Mouse (Mus musculus) adrenal gland, adult 18-20 months (tissue): ENCODE measurements around the gene Lrrc8a. TPM values are rescaled to one million over a fixed set of nuclear protein-coding genes. Genes with fewer than 3 reads are reported as not detected.
A peak's percentile ranks its signal among the peaks of the same experiment; 100 is the strongest.

Experiments
- DNase-seq, 2 experiments: peaks; one replicate each; pipeline ENCODE4 v3.0.0; 2021 to 2022; ENCODE audit warnings: low spot score in 2 of 2
- total RNA-seq, 2 experiments: library from RNA; stranded (reverse); gene quantifications; 1 replicate in 1 of 2; 2 replicates in 1 of 2; pipeline ENCODE4 v1.2.3; 2021

Lrrc8a gene
- total RNA-seq, 2 experiments from 2014 or later, result 61.9 to 64.7 TPM

DNA sequence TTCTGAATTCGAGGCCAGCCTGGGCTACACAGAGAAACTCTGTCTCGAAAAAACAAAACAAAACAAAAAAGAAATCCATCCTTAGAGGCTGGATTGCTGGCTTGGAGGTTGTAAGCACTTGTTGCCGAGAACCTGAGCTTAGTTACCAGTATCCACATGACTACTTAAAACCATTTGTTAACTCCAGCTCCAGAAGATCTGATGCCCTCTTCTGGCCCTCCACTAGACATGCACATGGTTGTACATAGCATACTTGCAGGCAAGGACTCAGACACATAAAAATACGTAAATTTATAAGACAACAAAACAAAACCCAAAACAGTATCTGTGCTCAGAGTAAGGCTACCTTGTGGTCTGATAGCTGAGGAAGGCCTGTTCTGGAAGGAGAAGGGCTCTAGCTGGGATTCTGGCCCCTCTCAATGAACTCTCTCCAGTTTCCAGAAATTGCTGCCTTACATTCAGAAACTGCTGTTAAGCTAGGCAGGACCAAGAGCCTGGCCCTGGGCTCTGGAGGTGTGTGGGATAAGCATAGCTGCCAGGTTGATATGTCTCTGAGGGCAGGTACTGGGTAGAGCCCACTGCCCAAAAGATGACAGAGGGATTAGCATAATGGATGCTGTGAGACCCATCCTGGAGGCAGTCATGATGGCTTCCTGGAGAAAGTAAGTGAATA, 23.7 kb downstream of the Lrrc8a start:
- no peak for DNase-seq

DNA sequence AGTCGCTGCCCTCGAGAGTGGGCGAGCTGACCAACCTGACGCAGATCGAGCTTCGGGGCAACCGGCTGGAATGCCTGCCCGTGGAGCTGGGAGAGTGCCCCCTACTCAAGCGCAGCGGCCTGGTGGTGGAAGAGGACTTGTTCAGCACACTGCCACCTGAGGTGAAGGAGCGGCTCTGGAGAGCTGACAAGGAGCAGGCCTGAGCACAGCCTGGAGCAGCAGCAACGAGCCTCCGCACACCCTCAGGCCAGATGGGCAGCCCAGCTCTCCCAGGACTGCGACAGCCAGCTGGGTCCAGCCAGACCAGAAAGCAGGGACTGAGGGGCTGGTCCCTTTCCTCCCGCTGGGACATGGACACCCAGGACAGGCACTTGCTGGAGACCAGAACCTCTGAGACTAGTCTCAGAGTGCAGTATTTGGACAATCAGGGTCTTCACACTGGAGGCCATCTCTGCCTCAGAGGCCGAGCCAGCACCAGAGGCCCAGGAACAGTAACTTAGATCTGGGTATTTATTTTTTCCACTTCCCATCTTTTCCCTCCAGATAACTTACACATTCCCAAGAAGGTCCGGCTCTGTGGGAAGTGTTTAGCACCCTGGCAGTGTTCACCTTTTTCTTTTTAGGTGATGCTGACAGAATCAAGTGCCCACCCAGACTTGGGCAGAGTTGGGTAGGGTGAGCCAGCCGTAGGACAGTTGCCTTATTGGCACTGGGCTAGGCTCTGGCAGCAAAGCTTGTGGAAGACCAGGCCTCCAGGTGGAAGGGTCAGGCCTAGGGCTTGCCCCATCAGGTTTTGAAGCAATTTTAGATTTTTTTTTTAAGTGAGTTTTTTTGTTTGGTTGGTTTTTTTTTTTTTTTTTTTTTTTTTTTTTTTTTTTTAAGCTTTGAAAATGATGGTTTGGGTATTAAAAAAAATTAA, 24.7 kb downstream of the Lrrc8a start:
- DNase-seq, result no peak

DNA sequence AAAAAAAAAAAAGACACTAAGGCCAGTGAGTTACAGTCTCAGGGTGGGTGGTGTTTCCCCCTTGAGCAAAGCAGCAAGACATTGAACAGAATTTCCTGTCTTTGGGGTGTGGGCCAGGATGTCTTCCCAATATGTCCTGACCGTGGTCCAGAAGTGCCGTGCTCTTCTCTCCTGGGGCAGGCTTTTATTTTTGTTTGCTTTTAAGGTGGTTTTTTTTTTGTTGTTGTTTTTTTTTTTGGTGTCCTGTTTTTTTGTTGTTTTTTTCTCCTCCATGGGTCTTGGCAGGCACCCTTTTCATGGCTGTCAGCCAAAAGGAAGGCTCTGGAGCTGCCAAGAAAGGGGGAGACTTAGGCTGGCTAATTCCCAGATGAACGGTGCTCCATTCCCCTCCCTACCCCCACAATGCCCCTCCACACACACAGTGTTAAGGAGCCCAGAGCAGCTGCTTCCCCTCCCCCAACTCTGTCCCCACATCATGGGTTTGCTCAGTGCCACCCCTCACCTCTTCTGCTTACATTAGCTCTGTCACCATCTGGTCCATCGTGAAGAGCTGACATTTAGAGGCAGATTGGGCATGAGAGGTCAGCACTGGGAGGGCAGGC, 25.4 kb downstream of the Lrrc8a start:
- no peak for DNase-seq

DNA sequence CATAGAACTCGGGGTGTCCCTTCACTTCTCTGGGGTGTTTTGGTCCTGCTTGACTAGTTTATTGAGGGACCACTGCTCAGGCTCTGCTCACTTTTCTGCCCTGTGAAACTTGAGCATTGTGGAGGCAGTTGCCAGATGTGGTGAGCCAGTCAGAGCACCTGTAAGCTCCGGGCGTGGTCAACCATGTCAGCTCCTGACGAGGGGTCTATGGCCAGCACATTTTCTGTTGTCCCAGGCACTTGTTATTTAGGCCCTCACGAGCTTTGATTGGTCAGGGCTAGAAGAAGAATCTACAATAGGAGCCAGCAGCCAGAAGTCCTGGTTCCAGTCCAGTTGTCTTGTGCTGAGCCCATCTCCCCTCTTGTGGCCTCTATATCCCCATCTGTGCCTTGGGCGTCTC, 26.3 kb downstream of the Lrrc8a start:
- DNase-seq, result no peak

- DNase-seq, result no peak
Measured at GRCm38 (mm10) chr2:30264671-30265519, 27.4 kb downstream of the Lrrc8a start.

DNA sequence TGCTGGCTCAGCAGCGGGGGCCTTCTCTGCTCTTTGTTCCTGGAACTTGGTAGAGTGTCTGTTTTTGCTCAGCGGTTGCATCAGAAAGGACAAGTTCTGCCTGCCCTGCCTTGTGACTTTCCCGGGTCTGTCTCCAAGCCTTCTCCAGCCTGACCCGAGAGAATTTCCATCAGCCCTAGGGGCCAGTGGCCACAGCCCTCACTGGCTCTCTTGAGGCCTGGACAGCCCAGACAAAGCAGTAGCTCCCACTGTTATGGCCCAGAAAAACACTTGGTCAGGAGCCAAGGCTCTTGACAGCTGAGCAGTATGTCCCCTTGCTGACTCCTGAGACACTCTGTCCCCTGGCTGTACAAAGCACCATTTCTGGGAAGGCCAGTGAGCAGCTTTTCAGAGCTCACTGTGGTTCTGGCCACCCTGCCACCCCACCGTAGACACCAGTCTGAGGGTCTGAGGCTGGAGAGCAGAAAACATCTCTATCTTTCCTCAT, 28.3 kb downstream of the Lrrc8a start, which contains the start of gene Phyhd1:
Gene Phyhd1 (plus strand): TSS at position 437 of the 487 bp plus-strand sequence.
- DNase-seq, result peak in 1 of 2 experiments; percentile 55

DNA sequence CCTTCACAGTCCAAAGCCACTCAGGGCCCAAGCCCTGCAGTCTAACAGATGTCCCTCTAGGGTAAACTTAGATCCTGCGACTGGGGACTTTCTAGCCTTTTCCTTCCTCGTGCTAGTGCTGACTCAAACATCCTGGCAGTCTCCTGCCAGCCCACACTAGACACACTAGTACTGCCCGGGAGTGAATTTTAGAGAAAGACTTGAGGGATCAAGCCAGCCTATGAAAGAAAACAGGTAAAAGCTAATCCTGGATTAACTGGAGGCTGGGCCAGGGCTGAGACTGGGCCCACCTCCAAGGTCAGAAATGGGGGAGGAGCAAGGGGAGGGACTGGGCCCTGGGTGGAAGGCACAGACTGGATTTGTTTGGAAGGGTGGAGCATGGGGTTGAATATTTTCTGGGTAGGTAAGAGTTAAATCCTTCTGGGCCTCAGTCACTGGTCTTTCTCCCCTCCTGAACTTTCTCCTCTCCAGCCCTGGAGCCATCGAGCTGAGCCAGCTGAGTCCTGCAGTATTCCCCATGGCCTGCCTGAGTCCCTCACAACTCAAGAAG, 29.0 kb downstream of the Lrrc8a start:
- peak; percentile 54 to 62 for DNase-seq

DNA sequence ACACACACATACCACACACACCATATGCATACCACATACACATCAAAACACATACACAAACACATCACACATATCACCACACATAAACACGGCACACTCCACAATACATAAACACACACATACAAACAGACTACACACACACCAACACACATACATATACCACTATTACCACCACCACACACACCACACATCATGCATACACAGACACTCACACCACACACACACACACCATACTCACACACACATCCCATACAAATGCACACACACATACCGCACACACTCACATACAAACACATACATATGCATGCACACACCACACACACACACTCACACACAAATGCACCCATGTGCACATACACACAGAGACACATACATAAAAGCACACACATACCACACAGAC, 30.0 kb downstream of the Lrrc8a start:
- DNase-seq, result no peak

DNA sequence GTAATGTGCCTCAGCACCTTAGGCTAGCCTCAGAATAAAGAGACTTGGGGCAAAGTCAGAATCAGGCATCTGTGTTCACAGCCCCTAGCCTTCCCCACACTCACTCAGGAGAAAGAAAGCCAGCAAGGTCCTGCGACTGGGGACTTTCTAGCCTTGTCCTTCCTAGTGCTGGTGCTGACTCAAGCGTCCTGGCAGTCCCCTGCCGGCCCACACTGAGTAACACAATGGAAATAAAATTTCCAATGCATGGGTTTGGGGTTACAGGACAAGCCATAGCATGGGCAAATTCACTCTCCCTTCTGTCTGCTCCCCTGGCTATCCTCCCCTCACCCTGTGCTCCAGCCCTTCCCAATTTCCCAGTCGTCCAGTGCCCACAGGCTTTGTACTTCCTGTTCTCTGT, 30.9 kb downstream of the Lrrc8a start:
- DNase-seq, result no peak

GRCm38 (mm10) chr2:30269241-30269990, 31.9 kb downstream of the Lrrc8a start:
- DNase-seq, result no peak

GRCm38 (mm10) chr2:30270134-30270533, 32.6 kb downstream of the Lrrc8a start:
- DNase-seq, result peak in 1 of 2 experiments; percentile 59

- no peak for DNase-seq
Measured at GRCm38 (mm10) chr2:30280743-30281142, 43.2 kb downstream of the Lrrc8a start, which contains the start of gene Gm28038. Gm28038 (plus strand) TSS chr2:30281043.

DNA sequence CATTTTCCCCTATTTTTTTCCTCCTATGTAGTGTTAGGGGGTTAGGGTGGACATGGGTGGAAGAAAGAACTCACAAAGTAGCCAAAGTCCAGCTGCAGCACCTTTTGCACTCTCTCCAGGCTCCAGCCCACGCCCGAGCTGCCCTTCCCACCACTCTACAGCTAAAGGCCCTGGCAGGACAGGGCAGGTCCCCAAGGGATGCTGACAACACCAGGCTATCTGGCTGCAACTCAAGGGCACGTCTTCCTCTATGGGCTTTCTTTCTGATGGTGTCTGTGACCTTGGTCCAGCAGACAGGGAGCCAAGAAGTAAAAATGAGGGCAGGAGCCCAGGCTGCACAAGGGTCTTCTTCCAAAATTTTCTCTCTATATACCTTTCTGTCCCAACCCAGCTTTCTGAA, 44.1 kb downstream of the Lrrc8a start:
- no peak for DNase-seq

DNA sequence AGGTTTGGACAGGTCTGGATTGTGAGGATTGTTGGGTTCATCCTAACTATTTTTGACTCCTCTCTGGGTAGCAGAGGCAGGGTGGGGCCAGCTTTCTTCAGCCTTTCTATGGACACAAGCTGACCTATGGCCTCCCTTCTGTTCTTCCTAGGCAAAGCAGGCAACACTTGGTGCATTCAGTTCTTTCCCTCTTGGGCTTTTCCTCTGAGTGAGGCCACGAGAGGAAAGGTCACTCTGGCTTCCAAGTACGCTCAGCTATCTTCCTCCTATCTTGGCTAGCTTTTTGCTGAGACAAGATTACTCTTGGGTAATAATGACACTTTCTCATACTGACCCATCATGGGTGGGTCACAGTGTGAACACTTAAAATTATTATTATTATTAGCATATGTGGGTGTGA, 45.7 kb downstream of the Lrrc8a start:
- no peak for DNase-seq

GRCm38 (mm10) chr2:30285004-30285403, 47.5 kb downstream of the Lrrc8a start:
- no peak for DNase-seq

DNA sequence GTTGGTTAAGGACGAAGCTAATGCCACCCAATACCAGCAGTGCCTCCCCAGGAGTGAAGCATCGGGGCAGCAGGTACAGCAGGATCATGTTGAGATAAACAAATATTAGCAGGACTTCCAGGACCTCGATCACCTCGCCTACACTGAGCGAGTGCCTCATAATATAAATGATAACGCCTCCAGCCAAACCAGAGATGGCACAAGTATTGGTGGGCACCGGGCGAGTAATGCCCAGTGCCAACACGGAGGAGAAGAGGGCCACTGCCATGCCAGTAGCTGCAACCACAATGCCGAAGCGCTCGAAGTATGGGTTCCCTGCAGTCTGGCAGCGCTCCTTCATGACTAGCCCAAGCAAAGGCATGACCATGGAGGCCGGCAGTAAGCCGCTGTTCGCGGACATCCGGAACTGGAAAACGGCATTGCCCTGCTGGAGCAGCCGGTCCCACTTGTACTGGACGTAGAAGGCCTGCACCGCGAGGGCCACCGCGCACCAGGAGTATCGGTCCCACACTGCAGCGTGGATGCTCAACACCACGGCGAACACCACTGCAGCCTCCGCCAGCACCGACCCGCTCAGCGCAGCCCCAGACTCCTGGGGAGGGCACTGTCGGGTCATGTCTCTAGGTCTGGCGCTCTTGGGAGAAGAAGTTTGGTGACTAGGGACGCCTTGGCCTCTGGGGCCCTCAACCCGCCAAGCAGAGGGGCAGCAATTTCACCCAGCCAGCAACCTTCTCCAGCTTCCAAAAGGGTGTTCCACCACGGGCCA, 48.1 kb downstream of the Lrrc8a start:
- no peak for DNase-seq

DNA sequence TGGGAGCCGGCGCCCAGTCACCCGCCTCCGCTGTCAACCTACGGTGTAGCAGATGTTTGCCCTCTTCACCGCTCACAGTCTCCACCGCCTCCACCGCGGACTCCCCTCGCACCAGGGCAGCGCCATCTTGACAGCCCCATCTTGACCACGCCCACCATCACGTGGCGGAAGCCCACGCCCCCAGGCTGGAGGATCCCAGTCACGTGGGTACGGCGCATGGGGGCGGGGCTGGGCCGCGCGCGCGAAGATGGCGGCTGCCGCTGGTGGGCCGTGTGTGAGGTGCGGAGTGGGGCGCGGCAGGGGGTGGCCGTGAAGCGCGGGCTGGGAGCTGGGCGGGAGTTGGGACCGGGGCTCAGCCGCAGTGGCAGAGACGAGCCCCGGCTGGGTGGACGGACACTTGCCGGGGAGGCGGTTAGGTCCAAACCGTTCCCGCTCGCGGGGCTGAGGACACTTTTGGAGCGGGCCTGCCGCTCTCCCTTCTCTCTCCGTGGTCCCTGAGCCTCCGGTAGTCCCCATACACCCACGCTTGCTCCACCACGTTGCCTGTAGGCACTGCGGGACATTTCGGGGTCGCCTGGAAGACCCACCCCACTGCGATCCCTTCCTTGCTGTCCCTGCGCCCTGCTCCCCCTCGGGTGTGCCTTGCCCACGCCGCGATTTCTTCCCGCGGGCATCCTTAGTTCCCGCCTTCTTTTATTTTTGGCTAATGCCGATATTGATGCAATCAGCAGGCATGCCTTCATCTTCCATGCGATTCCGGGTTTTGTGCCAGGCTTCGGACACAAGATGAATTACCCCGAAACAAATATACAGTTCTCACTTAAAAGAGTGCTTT, 48.9 kb downstream of the Lrrc8a start, which contains the start of the genes Dolk and Nup188:
Gene Dolk (minus strand): TSS at position 143 of the 835 bp plus-strand sequence.
Gene Nup188 (plus strand): TSS at position 206 of the 835 bp plus-strand sequence.
- peak; percentile 98 to 99 for DNase-seq

DNA sequence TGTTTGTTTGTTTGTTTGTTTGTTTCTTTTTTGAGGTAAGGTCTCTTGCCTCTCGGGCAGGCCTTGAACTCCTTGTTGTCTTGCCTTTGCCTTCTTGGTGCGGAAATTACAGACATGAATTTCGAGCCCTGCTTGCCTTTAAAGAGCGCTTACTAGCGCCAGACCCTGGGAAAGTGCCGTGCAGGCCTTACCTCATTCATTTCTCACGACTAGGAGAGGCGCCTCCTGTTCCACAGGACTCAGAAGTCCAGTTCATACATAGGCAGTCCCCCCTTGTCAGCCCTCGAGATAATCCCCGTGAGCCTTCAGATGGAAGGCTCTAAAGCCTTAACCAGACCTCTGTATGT, 49.5 kb downstream of the Lrrc8a start:
- no peak for DNase-seq
